Mouse (Mus musculus) lung, adult 2 months (tissue): ENCODE measurements at regions not wholly inside any gene's neighbourhood (a gene's known extent, or its start where the extent isn't known, plus 50 kb on each side); places are given as distances from the start of the nearest gene placed in this dataset.

ENCODE experiments used
- CTCF ChIP-seq: fragments of 200-500 bp; IDR thresholded peaks from 2 replicates; pipeline ENCODE4 v1.5.1; 2011; ENCODE audit warnings: mild to moderate bottlenecking, low read length, control low read depth; ENCODE audit not compliant: insufficient read depth
- POLR2A ChIP-seq: fragments of 200-500 bp; IDR thresholded peaks from 2 replicates; pipeline ENCODE4 v1.6.1; 2011; ENCODE audit warnings: low read depth, mild to moderate bottlenecking, control low read depth, low read length, borderline replicate concordance; ENCODE audit errors: extremely low read depth

- TF ChIP-seq POLR2A = no peak
- TF ChIP-seq CTCF = no peak
Measured at GRCm38 (mm10) chr1:183622341-183622740, 204.3 kb downstream of the Hhipl2 start.
